Mouse (Mus musculus): ENCODE results near the gene Adam15.

Gene Adam15

DNA sequence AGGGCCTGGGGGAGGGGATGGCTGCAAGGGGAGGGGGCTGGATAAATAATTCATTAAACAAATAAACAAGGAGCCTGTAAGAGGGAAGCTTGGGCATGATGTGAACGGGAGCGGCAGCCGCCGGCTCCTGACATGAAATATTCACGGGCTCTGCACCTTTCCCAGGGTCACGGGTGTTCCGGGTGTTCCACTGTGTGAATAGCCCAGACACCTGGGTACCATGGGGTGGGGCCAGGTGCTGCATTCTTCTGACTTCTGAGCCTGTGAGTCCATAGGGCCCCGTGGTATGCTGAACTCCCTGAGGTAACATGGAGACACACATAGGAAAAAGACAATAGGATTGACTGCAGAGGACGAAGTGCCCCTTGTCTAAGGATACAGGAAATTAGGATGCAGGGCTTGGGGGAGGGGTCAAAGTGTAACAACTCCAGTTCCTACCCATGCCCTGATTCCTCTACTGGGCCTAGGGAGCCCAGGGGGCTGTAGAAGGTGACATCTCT lies 22.4 kb downstream of the Adam15 start:
- no peak for DNase-seq (ENCODE audit: low read depth, low spot score)

GRCm38 (mm10) chr3:89325882-89326281 lies 23.9 kb downstream of the Adam15 start:
- DNase-seq (ENCODE audit: low read depth, low spot score): no peak

GRCm38 (mm10) chr3:89322514-89323165 lies 27.2 kb downstream of the Adam15 start, which contains the start of gene Efna3:
Gene Efna3 (minus strand): TSS chr3:89322965.
- no peak for DNase-seq (ENCODE audit: low read depth, low spot score)

DNA sequence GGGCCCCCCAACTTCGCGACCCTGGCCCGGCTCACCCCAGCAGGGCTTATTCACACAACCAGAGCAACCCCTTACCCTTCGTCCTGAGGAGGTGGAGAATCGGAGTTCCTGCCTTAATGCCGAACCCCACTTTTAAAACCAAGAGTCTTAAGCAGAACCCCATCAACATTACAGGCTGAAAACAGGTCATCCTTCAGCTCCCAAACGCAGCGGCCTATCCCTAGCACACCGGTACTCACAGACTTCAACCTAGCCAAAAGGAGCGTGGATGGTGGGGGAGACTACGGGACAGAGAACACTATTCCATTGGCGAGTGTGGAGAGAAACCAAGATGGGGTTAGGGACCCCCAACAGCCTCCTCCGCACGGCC lies 27.7 kb downstream of the Adam15 start:
- DNase-seq (ENCODE audit: low read depth, low spot score): no peak

GRCm38 (mm10) chr3:89321183-89322130 lies 28.3 kb downstream of the Adam15 start:
- no peak for DNase-seq (ENCODE audit: low read depth, low spot score)

DNA sequence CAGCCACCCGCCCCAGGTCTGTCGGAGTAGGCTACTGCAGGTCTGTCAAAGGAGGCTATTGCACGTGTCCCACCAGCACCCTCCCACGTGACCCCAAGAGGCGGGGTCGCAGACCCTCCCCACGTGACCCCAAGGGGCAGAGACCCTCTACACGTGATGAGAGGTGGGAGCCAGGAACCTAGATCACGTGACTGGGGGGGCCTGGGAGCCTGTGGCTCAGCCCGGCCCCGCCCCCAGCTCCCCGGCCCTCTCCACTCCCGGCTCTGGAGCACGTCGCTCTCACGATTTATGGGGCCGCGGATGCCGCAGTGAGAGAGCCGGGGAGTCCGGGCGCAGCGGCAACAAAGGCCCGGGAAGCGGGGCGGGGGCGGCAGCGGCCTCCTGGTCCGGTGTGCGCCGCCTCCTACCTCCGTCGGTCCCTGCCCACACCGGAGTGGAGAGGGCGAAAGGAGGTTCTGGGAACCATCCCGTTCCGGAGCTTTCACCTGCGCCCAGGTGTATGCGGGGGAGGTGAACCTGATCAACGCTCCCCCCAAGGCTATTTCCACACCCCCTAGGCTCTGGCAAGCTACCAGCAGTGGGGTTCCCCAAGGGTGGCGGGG lies 29.1 kb downstream of the Adam15 start:
- DNase-seq (ENCODE audit: low read depth, low spot score): no peak

DNA sequence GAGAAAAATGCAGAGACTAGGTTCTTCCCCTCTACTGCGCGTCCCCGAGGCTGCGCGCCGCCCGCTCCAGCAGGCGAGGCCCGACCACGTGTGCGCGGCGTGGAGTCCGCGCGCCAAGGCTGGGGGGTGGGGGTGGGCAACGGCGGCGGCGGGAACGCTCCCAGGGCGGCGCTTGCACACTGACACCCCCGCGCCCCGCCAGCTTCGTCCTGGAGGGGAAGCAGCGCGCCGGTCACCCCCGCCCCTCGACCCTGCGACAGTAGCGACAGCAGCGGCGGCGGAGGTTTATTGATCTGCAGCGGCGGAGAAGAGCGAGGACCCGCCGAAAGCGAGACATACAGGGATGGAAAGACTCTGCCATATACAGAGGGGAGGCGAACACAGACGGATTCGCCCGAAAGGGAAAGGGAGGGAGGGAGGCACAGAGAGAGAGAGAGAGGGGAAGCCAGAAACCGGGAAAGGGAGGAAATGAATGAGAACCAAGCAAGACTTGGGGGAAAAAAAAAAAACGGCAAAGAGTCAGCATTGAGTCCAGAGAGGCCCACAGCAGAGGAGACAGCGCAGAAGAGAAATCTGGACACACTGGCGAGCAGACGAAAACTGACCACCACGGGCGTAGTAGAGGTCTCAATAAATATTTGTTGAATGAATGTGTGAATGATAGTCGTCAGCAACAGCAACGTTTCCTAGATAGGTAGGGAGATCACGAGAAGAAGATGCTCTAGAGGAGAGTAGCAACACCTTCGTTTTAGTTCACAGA lies 30.0 kb downstream of the Adam15 start:
- DNase-seq (ENCODE audit: low read depth, low spot score): no peak

GRCm38 (mm10) chr3:89318971-89319590 lies 30.7 kb downstream of the Adam15 start:
- no peak for DNase-seq (ENCODE audit: low read depth, low spot score)

DNA sequence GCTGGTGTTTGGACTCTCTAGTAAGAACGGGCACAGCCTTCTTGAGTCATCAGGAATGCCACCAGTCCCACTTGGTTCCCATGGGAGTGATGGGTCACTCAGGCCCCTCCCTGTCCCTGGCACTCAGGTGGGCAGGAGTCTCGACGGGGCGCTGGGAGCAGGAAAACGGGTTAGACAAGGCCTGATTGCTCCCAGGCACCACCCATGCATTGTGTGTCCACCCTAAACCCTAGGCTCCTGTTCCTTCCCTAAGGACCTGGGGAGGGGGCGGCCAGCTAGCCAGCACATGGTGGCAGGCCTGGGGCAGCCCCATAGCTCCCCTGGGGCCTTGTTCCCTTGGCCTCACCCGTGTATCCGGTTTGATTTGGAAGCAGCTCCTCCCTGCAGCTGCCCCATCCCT lies 31.5 kb downstream of the Adam15 start:
- DNase-seq (ENCODE audit: low read depth, low spot score): no peak

GRCm38 (mm10) chr3:89317246-89317645 lies 32.5 kb downstream of the Adam15 start:
- no peak for DNase-seq (ENCODE audit: low read depth, low spot score)

DNA sequence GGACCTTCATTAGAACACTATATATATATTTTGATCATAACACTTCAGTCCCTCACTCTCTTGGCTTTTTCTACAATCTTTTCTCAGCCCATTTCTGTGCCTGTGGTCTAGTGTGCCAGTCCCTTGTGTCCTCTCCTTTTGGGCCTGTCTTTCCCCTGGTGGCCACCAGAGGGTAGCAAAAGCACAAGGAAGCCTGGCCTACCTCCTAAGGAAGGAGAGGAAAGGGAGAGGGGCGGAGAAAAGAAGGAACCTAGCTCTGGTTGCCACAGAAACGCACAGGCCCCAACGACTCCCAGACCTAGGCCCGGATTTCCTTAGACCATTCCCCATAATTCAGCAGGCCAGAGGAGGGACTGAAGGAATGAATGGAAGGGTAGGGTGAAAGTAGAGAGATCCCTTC lies 33.0 kb downstream of the Adam15 start:
- no peak for DNase-seq (ENCODE audit: low read depth, low spot score)

DNA sequence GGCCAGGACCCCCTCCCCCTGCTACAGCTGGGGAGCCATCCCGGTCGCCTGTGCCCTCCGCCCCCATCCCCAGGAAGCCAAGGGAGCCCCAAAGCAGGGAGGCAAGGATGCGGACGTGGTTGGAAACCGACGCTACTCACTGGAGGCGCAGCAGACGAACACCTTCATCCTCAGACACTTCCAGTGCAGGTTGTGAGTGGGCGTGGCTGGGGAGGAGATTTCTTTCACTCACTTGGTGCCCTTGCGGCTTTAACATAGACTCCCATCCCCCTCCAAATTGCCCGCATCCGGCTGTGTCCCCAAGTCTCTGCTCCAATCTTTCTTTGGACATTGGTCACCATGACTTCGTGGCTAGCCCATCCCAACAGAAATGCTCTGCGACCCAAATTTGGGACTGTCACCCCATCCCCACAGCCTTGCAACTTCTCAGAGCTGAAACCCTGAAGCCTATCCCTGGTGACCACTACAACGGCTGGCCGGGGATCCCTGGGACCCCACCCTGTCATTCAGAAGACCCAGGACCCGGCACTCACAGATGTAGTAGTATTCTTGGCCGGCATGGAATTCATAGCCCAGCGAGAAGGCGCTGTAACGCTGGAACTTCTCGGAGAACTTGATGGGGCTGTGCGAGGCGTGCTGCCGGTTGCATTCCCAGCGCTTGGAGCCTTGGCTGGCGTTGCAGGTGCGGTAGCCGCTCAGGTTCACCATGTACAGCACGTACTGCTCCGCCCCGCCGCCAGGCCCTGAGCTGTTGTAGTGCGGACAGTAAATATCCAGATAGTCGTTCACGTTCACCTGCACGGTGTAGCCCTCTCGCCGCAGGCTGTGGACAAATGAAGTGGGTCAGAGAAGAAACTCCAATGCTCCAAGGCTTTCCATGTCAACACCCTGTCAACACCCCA lies 33.6 kb downstream of the Adam15 start:
- no peak for DNase-seq (ENCODE audit: low read depth, low spot score)

- peak; percentile 70 for DNase-seq (ENCODE audit: low read depth, low spot score)
Observed at GRCm38 (mm10) chr3:89315195-89315929, 34.4 kb downstream of the Adam15 start.

DNA sequence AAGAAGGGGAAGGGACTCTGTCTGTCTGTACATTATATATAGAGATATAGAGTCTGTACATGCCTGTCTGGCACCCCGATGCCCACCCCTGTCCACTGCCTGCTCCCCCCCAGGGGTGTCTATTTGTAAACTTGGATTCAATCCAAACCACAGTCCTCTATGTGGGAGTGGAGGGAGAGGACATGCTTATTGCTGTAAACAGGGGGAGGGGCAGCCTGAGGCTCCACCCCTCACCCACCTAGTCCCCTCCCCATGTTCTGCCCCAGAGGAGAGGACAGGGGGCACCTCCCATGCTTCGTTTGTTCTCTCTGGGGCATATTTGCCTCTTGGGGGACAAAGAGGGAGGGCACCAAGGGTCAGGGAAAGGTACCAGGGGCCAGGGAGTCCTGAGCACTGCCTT lies 35.0 kb downstream of the Adam15 start:
- DNase-seq (ENCODE audit: low read depth, low spot score): no peak

DNA sequence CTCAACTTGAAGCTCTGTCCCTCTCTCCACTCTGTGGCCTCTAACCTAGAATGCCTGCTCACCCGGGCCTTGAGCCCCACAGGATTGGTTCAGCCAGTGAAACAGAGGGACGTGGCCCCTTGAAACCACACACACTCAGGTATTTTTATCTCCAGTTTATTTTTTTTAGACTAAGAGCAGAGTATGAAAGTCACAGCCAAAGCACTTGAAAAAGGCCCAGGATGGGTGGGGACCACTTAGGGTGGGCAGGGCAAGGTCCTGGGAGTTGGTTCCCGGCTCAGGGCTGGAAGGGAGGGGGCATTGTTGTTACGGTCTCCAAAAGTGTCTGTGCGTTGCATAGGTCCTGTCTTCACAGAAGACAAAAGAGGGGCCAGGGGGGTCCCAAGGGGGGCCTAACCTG lies 35.5 kb downstream of the Adam15 start:
- DNase-seq (ENCODE audit: low read depth, low spot score): no peak

- DNase-seq (ENCODE audit: low read depth, low spot score): peak; percentile 60
Observed at GRCm38 (mm10) chr3:89308089-89308488, 41.7 kb downstream of the Adam15 start.

DNA sequence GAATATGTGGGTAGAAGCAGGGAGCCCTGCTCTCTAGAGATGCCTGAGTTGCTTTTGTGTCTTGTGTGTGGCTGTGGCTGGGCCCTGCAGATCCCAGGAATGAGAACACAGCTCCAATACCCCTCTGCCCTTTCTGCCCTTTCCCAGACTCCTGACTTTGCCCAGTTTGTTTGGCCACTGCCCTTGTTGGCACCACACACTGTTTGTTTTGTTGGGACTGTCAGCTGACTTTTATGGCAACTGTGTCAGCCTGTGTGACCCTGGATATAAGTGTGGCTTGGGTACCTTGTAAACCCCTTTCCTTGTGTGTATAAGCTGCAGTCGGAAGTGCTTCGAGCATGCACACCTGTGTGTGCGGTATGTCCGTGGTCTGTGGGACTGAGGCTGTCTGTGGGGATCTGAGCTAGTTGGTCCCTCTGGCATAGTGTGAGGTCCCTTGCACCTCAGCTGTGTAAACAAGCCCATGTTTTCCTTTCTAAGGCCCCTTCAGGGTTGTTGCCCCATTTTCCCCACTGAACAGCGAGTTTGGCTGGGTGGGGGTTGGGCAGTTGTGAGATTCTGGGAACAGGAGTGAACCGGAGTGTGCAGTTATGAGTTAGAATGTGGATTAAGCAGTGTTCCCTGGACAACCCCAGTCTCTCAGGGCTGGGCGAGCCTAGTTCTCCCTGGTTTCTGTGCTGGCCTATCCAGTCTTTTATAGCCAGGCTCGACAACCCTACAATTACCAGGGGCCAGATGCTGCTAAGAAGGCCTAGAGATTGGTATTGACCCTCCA lies 44.1 kb downstream of the Adam15 start:
- DNase-seq (ENCODE audit: low read depth, low spot score): no peak

- DNase-seq (ENCODE audit: low read depth, low spot score): no peak
Observed at GRCm38 (mm10) chr3:89305105-89305504, 44.7 kb downstream of the Adam15 start.

- DNase-seq (ENCODE audit: low read depth, low spot score): no peak
Observed at GRCm38 (mm10) chr3:89304440-89304839, 45.4 kb downstream of the Adam15 start.

All from WW6 (cell line).